Mouse (Mus musculus) G1E (cell line): Measurements from ENCODE around the gene Dscaml1.

Experiments used
- CTCF ChIP-seq: IDR thresholded peaks from 2 replicates; pipeline ENCODE4 v1.5.1; 2012; ENCODE audit warnings: low read depth, low read length, inconsistent platforms, mixed read lengths
- GATA1 ChIP-seq: IDR thresholded peaks from 2 replicates; pipeline ENCODE4 v1.6.1; 2012; ENCODE audit warnings: borderline replicate concordance, low read length, inconsistent platforms, mixed read lengths
- GATA2 ChIP-seq: IDR thresholded peaks from 2 replicates; pipeline ENCODE4 v1.6.1; 2012; ENCODE audit warnings: low read depth, low read length, inconsistent platforms, borderline replicate concordance
- POLR2AphosphoS5 ChIP-seq: IDR thresholded peaks from 2 replicates; pipeline ENCODE4 v1.6.1; 2012; ENCODE audit warnings: low read depth, low read length, inconsistent platforms; ENCODE audit not compliant: insufficient replicate concordance
- TAL1 ChIP-seq: conservative IDR thresholded peaks from 2 replicates; pipeline ENCODE4 v1.6.1; 2012; ENCODE audit warnings: low read depth, low read length, inconsistent platforms, mixed read lengths

DNA sequence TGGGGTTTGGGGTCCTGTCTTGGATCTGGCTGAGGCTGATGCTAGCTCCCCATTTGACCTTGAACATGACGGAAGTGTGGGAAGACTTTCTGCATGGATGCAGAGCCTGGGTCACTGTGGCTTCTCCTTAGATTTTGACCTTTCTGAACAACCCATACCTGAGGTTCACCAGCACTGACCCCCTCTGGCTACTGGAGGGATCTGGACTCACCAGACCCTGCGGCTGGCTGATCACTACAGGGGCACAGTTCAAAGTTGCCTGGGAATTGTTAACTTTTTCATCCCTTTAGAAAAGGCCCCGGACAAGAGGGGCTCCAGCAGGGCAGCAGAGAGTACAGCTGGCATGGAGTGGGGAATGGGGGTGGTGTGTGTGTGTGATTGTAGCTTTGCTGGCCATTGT is 19.6 kb upstream of the Dscaml1 start:
- TF ChIP-seq POLR2AphosphoS5 (no peak), CTCF (no peak), GATA1 (no peak), TAL1 (no peak), GATA2 (no peak)
